Mouse (Mus musculus) cortical plate, adult 2 months (tissue): ENCODE measurements around the gene Lonp2. TPM values are rescaled to one million over a fixed set of nuclear protein-coding genes. Genes with fewer than 3 reads are reported as not detected.

Experiments
- H3K27ac ChIP-seq: fragments of 200-500 bp; 2 replicates; pipeline ENCODE4 v1.5.1; 2012; ENCODE audit warnings: low read length, control low read depth, inconsistent platforms; ENCODE audit not compliant: insufficient read depth
- H3K4me1 ChIP-seq: fragments of 200-500 bp; 2 replicates; pipeline ENCODE4 v1.6.1; 2011; ENCODE audit warnings: low read length; ENCODE audit not compliant: control insufficient read depth, insufficient read depth
- H3K4me3 ChIP-seq: fragments of 200-500 bp; 2 replicates; pipeline ENCODE4 v1.5.1; 2011; ENCODE audit warnings: mild to moderate bottlenecking, low read length, control low read depth; ENCODE audit not compliant: insufficient read depth
- CTCF ChIP-seq: fragments of 200-500 bp; IDR thresholded peaks from 2 replicates; pipeline ENCODE4 v1.5.1; 2011; ENCODE audit warnings: mild to moderate bottlenecking, control low read depth, low read length; ENCODE audit not compliant: insufficient read depth; ENCODE audit errors: extremely low read depth
- POLR2A ChIP-seq: fragments of 200-500 bp; IDR thresholded peaks from 2 replicates; pipeline ENCODE4 v1.6.1; 2011; ENCODE audit warnings: mild to moderate bottlenecking, low read length, control low read depth; ENCODE audit not compliant: insufficient read depth; ENCODE audit errors: extremely low read depth
- polyA plus RNA-seq: library from polyadenylated mRNA; depleted of rRNA; stranded (reverse); fragments of >200 nt; gene quantifications from 2 replicates; pipeline ENCODE4 v1.2.3, GENCODE M21; 2012

The Lonp2 gene
- polyA plus RNA-seq, 1 experiment = 51.6 TPM

- Histone ChIP-seq H3K4me1 (no peaks in the 10 kb centered on the region), H3K4me3 (no peak overlapping the region), H3K27ac (no peak overlapping the region)
- TF ChIP-seq POLR2A (no peak), CTCF (no peak)
These were observed 10.0 kb upstream of the Lonp2 start for GRCm38 (mm10) chr8:86613798-86614197.

DNA sequence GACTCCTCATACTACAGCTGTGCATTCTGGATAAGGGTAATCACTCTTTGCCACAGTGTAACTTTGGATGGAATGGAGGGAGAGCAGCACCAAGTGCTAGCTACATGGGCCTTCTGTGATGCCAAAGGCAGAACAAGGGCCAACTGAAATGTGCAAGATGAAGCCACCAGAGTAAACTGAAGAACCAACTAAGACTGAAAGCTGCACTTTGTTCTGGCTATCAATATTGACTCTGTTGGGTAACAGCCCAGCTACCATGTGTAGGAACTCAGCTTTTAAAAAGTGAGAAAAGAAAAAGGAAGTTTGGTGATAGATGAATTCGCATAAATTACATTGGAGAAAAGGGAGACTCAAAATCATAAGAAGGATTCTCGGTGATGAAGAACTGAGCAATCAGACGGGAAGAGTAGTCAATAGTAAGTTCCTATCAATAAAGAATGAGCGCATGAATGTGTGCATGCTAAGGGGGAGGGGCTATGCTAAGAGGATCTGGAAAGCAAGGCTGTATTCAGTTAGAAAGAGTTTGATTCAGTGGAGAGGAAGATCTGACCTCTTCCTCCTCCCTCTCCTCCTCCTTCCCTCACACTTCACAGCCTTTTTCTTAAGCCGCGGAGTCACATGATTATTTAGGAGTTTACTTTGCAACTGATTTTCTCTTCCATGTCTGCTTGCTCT is 8.6 kb upstream of the Lonp2 start:
- H3K4me1 ChIP-seq = no peaks in the 10 kb centered on the region
- TF ChIP-seq CTCF (no peak), POLR2A (no peak)
- no peak overlapping the region for H3K27ac ChIP-seq
- no peak overlapping the region for H3K4me3 ChIP-seq

DNA sequence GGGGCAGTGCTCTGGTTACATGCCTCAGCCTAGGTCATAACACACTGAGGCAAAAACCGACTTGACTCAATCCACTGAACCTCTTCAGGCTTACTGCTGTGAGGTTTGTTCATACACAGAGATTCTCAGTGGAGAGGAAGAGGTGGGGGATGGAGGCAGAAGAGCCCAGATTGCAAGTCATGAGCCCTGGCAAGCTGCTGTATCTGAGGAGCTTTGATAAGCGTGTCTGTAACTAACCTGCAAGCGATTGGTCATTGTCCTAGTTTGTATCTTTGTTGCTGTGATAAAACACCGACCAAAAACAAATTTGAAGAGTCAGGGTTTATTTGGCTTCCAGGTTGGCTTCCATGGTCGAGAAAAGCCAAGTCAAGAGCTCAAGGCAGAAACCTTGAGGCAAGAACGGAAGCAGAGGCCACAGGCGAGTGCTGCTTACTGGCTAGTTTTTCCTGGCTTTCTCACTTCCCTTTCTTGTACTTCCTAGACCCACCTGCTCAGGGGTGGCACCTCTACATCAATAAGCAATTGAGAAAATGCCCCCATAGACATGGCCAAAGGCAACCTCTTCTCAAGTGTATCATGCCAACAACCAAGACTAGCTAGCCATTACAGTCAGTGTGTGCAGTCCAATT is 6.0 kb upstream of the Lonp2 start:
- Histone ChIP-seq H3K4me3 (no peak overlapping the region), H3K4me1 (no peaks in the 10 kb centered on the region), H3K27ac (no peak overlapping the region)
- TF ChIP-seq CTCF = no peak
- no peak for TF ChIP-seq POLR2A

DNA sequence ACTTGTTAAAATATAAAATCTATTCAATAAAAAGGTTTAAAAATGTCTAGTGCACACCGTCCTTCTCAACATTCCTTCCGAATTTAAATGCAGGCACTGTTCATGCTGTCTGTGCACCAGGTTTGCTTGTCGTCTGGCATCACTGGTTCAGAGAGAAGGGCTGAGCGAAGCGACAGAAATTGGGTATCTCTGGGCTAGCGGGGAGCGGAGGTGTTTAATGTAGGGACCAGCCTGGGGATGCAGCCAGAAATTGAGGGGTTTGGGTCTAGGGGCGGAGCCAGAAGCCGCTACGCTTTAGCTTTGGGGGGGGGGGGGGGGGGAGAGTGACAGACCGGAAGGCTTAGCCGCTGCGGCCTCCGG is 312 bp upstream of the Lonp2 start:
- Histone ChIP-seq H3K4me1 (peaks cover 3% of the 10 kb centered on the region; the same call in 1 of the 2 replicates), H3K27ac (peak overlapping the region; percentile 53; the same call in 1 of the 2 replicates), H3K4me3 (peak overlapping the region; percentile 73)
- TF ChIP-seq POLR2A (peak; percentile 75), CTCF (no peak)

GRCm38 (mm10) chr8:86624915-86625314 is 1.1 kb downstream of the Lonp2 start:
- H3K4me1 ChIP-seq = peaks cover 3% of the 10 kb centered on the region; the same call in 1 of the 2 replicates
- H3K4me3 ChIP-seq = peak overlapping the region; percentile 73
- TF ChIP-seq POLR2A (no peak), CTCF (no peak)
- no peak overlapping the region for H3K27ac ChIP-seq

DNA sequence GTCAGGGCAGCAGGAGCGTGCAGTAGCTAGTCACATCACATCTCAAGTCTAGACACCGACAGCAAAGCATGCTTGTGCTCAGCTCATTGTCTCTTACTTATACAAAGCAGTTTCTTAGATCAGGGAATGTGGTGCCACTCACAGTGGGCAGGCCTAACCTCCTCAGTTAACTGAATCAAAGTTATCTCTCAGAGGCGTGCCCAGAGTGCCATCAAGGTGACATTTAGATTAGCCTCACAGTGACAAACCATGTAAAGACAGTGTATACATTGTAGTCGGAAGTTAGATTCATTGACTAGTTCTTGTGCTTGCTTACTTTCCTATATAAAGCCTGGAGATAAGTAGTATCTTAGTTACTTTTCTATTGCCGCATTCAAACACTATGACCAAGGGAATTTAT is 6.4 kb downstream of the Lonp2 start:
- no peaks in the 10 kb centered on the region for H3K4me1 ChIP-seq
- no peak overlapping the region for H3K4me3 ChIP-seq
- no peak overlapping the region for H3K27ac ChIP-seq
- TF ChIP-seq POLR2A = no peak
- TF ChIP-seq CTCF = no peak

DNA sequence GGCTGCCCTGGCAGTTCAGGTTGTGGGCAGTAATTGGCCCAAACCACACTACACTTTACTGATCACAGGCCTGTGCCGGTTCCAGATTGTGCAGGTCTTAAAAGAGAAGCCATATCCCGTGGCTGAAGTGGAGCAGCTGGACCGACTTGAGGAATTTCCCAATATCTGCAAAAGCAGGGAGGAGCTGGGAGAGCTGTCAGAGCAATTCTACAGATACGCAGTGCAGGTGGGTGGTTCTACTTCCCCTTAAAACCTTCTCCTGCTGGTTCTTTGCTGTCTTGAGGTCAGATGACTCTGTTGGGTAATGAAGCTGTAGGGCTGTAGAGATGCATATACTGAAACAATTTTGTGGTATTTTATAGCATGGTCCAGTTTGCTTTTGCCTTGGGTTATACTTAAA is 7.6 kb downstream of the Lonp2 start:
- Histone ChIP-seq H3K27ac (no peak overlapping the region), H3K4me1 (no peaks in the 10 kb centered on the region), H3K4me3 (no peak overlapping the region)
- TF ChIP-seq POLR2A = no peak
- no peak for TF ChIP-seq CTCF

- Histone ChIP-seq H3K4me3 (no peak overlapping the region), H3K4me1 (no peaks in the 10 kb centered on the region), H3K27ac (no peak overlapping the region)
- TF ChIP-seq CTCF = no peak
These were observed 14.0 kb downstream of the Lonp2 start for GRCm38 (mm10) chr8:86637826-86638225.

DNA sequence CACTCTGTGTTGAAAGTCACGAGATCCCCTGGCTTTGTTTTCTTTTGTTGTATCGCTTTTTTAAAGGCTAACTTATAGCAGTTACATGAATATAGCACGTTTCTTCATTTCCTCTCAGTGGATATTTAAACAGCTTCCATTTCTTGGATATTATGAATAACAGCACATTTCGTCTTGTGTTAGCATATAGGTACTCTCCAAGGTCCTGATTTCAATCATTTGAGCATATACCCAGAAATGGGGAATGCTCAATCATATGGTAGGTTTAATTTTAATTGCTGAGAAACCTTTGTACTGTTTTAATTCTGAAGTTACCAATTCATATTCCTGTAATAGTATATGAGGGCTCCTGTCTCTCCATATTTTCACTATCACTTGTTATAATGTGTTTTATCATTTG is 15.1 kb downstream of the Lonp2 start:
- Histone ChIP-seq H3K27ac (no peak overlapping the region), H3K4me3 (no peak overlapping the region), H3K4me1 (no peaks in the 10 kb centered on the region)
- TF ChIP-seq CTCF (no peak), POLR2A (no peak)

- peak; percentile 50; the same call in 1 of the 2 replicates for TF ChIP-seq CTCF
- TF ChIP-seq POLR2A = no peak
- H3K4me1 ChIP-seq = peaks cover 1% of the 10 kb centered on the region; the same call in 1 of the 2 replicates
- H3K27ac ChIP-seq = no peak overlapping the region
- no peak overlapping the region for H3K4me3 ChIP-seq
These were observed 18.8 kb downstream of the Lonp2 start for GRCm38 (mm10) chr8:86642682-86643081.

DNA sequence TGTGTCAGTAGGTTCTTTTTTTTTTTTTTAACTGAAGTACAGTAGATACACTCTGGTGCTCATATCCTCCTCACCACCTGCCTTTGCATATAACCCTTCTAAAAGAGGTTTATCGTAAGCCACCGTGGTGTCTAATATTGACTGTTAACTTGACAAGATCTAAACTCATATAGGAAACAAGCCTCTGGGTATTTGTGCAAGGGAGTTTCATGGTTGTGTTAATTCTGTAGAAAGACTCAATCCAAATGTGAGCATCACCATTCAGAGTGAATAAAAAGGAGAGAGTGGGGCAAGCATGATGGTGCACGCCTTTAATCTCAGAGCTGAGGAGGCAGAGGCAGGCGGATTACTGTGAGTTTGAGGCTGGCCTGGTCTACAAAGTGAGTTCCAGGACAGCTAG is 20.8 kb downstream of the Lonp2 start:
- TF ChIP-seq CTCF = no peak
- no peak for TF ChIP-seq POLR2A
- H3K27ac ChIP-seq = no peak overlapping the region
- H3K4me3 ChIP-seq = no peak overlapping the region
- peaks cover 2% of the 10 kb centered on the region; the same call in 1 of the 2 replicates for H3K4me1 ChIP-seq
